Mouse (Mus musculus) forebrain, embryonic 14.5 days (tissue): ENCODE measurements around the gene Adgrg3. TPM values are rescaled to one million over a fixed set of nuclear protein-coding genes. Genes with fewer than 3 reads are reported as not detected.

ENCODE experiments used
- ATAC-seq: fragments of 200-750 bp; cut with Nextera tagmentation; 2 replicates; pipeline ENCODE4 v1.8.0; 2017; ENCODE audit warnings: mild to moderate bottlenecking, moderate library complexity
- DNase-seq: peaks from one replicate; pipeline ENCODE4 v3.0.0-alpha.2; 2015; ENCODE audit warnings: low spot score
- H3K27ac ChIP-seq: fragments of 300-500 bp; sonication (generic); 2 replicates; pipeline ENCODE4 v1.5.1; 2014; ENCODE audit warnings: low read depth, mild to moderate bottlenecking, control low read depth, low read length, moderate library complexity
- H3K27me3 ChIP-seq: fragments of 300-500 bp; sonication (generic); replicated peaks from 2 replicates; pipeline ENCODE4 v1.6.1; 2014; ENCODE audit warnings: low read length, control low read depth, mixed read lengths; ENCODE audit not compliant: control insufficient read depth, insufficient read depth
- H3K36me3 ChIP-seq: fragments of 300-500 bp; sonication (generic); 2 replicates; pipeline ENCODE4 v1.6.1; 2014; ENCODE audit warnings: low read length, control low read depth; ENCODE audit not compliant: control insufficient read depth, insufficient read depth
- H3K4me1 ChIP-seq: fragments of 300-500 bp; sonication (generic); 2 replicates; pipeline ENCODE4 v1.6.1; 2014; ENCODE audit warnings: antibody characterized with exemption, low read length, control low read depth; ENCODE audit not compliant: control insufficient read depth, insufficient read depth
- H3K4me2 ChIP-seq: fragments of 300-500 bp; sonication (generic); 2 replicates; pipeline ENCODE4 v1.6.1; 2014; ENCODE audit warnings: mild to moderate bottlenecking, control low read depth, low read length
- H3K4me3 ChIP-seq: fragments of 300-500 bp; sonication (generic); 2 replicates; pipeline ENCODE4 v1.5.1; 2014; ENCODE audit warnings: low read depth, low read length, control low read depth
- H3K9ac ChIP-seq: fragments of 300-500 bp; sonication (generic); 2 replicates; pipeline ENCODE4 v1.6.1; 2014; ENCODE audit warnings: mild to moderate bottlenecking, low read length, control low read depth, moderate library complexity
- H3K9me3 ChIP-seq: fragments of 300-500 bp; sonication (generic); replicated peaks from 2 replicates; pipeline ENCODE4 v1.6.1; 2016; ENCODE audit warnings: low read length, control low read depth, mixed read lengths; ENCODE audit not compliant: control insufficient read depth
- WGBS: fragments of 180-500 bp; shearing (Covaris S2); extraction: QIAGEN DNeasy Blood & Tissue Kit; methylation state at CpG from one replicate; pipeline ENCODE4 v1.1.7; 2014; 5-methylcytosine and 5-hydroxymethylcytosine counted together
- polyA plus RNA-seq: library from polyadenylated mRNA; unstranded; fragments of >200 nt; fragmentation: Nextera tagmentation; extraction: Ambion mirVana; gene quantifications from 2 replicates; pipeline ENCODE4 v1.2.1, GENCODE M21; 2014

Adgrg3 gene
- polyA plus RNA-seq, 1 experiment from 2014 or later = 1.2 TPM

DNA sequence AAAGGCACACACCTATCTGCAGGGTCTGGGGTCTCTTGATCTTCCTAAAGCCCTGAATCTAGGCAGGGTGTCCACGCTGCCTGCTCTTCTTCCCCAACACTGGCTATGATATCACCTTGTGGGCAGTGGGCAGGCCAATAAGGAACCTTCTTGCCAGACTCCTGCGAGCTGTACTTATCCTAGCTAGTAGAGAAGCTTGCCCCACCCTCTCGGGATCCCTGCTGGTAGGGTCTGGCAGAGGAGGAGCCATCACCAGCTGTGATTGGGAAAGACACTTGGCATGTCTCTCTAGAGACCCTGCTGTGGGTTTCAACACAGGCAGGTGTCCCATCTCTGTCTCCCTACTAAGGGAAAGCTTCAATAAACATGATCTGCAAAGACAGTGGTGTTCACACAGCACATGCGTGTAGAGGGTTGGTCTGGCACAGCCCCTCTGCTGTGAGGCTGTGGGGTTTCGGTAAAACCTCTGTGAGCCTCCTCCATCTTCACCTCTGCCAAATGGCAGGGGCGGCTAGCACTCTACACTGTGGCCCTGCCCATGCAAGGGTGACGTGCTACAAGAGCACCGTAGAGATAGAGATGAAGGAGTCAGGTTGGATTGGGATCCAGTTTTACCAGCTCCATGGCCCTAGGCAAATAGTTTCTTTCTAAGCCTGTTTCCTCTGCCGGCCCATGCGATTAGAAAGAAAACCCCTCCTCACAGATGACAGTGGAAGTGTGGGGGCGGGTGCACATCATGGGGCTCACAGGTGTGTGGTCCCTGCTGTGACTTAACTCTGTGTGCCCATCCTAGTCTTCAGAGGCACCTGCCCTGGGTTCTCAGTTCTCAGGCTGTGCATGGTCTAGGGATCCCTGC lies 26.7 kb upstream of the Adgrg3 start:
- peaks cover 57% of the 10 kb centered on the region for H3K4me1 ChIP-seq
- 79% methylated on average over 11 of the region's 11 CpGs for WGBS
- no peaks in the 10 kb centered on the region for H3K9me3 ChIP-seq
- no peak overlapping the region for H3K4me3 ChIP-seq
- H3K4me2 ChIP-seq = no peak overlapping the region
- H3K27me3 ChIP-seq = no peaks in the 10 kb centered on the region
- ATAC-seq (no peak), DNase-seq (no peak)
- H3K9ac ChIP-seq = no peak overlapping the region
- H3K36me3 ChIP-seq = no peaks in the 10 kb centered on the region
- H3K27ac ChIP-seq = peak overlapping the region; percentile 53; the same call in 1 of the 2 replicates

DNA sequence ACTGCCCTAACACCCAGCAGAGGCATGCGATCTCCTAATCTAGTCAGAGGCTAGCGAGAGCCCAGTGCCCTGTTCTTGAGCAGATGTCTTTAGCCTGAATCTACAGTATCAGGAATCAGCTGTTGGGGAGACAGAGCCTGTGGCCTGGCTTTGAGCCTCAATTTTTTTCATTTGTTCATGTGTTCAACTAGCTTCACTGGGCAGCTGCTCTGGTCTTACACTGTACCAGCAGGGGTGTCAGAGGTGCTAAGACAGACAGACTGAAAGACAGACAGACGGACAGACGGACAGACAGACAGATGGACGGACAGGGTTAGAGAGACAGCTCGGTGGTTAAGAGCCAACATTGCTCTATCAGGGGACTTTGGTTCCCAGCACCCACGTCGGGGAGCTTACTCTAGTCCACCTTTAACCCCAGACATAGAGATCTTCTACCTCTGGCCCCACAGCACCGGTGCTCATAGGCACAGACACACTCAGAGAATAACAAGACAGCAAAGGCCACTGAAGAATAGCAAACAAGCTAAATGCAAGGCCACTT lies 26.0 kb upstream of the Adgrg3 start:
- WGBS = 88% methylated on average over 9 of the region's 9 CpGs
- no peak for DNase-seq
- H3K4me1 ChIP-seq = peaks cover 51% of the 10 kb centered on the region
- H3K9ac ChIP-seq = no peak overlapping the region; the same call in 1 of the 2 replicates
- no peak overlapping the region for H3K4me3 ChIP-seq
- H3K27ac ChIP-seq = peak overlapping the region; percentile 97
- no peaks in the 10 kb centered on the region for H3K27me3 ChIP-seq
- no peak for ATAC-seq
- H3K9me3 ChIP-seq = no peaks in the 10 kb centered on the region
- H3K4me2 ChIP-seq = no peak overlapping the region
- H3K36me3 ChIP-seq = no peaks in the 10 kb centered on the region

DNA sequence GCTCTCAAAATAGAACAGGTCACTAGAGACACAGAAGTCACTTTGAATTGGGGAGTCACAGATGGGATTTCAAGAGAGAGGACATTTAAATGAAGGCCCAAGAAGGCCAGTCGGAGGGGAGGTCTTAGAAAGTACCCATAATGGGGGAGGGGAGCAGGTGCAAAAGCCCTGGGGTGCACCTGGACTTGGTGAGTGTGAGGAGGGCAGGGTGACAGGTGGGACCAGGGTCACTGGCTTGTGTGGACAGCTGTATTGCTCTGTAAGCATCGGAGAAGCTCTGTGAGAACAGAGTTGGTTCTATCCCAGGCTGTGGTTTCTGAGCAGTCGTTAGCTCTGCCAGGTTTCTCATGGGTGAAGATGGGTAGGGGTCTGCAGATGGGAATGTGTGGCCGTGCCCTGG lies 25.5 kb upstream of the Adgrg3 start:
- no peak for DNase-seq
- Histone ChIP-seq H3K27me3 (no peaks in the 10 kb centered on the region), H3K9me3 (no peaks in the 10 kb centered on the region), H3K4me3 (no peak overlapping the region), H3K36me3 (no peaks in the 10 kb centered on the region; the same call in 1 of the 2 replicates), H3K9ac (peak overlapping the region; percentile 40; the same call in 1 of the 2 replicates), H3K4me1 (peaks cover 49% of the 10 kb centered on the region), H3K4me2 (no peak overlapping the region), H3K27ac (peak overlapping the region; percentile 97)
- 64% methylated on average over 4 of the region's 4 CpGs for WGBS
- no peak for ATAC-seq

DNA sequence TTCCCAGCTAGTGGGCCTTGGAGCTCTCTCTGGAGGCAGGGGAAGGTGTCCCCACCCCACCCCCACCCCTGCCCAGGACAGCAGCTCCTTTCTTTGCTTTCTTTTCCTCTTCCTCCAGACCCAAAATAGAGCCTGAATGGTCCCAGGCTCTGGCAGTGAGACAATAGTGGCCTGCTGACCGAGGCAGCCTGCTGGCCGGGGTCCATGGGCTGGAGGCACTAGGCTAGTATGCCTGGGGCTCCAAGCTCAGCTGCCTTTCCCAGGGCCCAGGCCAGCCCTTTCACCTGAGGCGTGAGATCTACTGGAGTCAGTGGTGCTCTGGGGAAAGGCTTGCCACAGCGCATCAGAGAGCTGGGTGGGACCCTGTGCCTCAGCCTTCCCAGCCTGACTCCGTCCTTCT lies 25.0 kb upstream of the Adgrg3 start:
- Histone ChIP-seq H3K27ac (peak overlapping the region; percentile 97), H3K27me3 (no peaks in the 10 kb centered on the region), H3K9ac (peak overlapping the region; percentile 40), H3K9me3 (no peaks in the 10 kb centered on the region), H3K4me2 (0 out of 2 replicates have a peak overlapping the region, but pooled peaks have one; percentile 79), H3K4me1 (peaks cover 49% of the 10 kb centered on the region), H3K36me3 (peaks cover 5% of the 10 kb centered on the region; the same call in 1 of the 2 replicates), H3K4me3 (no peak overlapping the region)
- peak; percentile 66 for DNase-seq
- no peak for ATAC-seq
- 14% methylated on average over 5 of the region's 5 CpGs for WGBS

DNA sequence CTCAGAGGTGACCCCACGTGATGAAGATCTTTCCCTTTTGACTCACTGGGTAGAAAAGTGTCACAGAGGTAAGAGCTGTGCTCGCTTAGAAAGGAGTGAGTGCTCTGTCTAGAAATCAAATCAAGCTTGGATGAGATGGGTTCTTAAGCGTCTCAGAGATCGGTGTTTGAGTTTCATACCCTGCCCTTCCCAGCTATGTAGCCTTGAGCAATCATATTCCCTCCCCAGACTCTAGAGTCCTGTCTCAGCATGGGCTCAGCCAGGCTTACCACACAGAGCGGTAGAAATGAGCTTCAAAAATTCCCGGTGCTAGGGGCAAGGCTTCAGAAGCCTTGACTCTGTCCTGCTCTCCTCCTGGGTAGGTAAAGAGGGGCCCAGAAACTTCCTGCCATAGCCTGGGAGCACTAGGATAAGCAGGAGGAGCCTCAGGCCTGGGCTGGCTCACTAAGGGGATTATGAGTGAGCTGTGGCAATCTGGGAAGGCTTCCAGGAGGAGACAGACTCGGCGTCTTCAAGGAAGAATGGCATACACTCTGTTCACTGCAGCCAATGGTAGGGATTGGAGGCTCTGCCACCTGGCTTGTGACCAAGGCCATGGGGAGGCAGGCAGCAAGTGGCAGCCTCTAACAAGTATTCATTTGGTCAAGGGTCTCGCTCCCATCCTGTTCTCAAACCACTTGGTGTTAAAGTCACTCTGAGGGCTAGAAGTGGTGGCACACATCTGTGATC lies 24.3 kb upstream of the Adgrg3 start:
- peak overlapping the region; percentile 97 for H3K27ac ChIP-seq
- H3K27me3 ChIP-seq = no peaks in the 10 kb centered on the region
- H3K9ac ChIP-seq = peak overlapping the region; percentile 40; the same call in 1 of the 2 replicates
- H3K4me2 ChIP-seq = peak overlapping the region; percentile 79; the same call in 1 of the 2 replicates
- DNase-seq = peak; percentile 65
- H3K4me1 ChIP-seq = peaks cover 51% of the 10 kb centered on the region
- no peak overlapping the region for H3K4me3 ChIP-seq
- H3K36me3 ChIP-seq = peaks cover 9% of the 10 kb centered on the region; the same call in 1 of the 2 replicates
- ATAC-seq = no peak; the same call in 1 of the 2 replicates
- no peaks in the 10 kb centered on the region for H3K9me3 ChIP-seq
- 35% methylated on average over 9 of the region's 9 CpGs for WGBS

DNA sequence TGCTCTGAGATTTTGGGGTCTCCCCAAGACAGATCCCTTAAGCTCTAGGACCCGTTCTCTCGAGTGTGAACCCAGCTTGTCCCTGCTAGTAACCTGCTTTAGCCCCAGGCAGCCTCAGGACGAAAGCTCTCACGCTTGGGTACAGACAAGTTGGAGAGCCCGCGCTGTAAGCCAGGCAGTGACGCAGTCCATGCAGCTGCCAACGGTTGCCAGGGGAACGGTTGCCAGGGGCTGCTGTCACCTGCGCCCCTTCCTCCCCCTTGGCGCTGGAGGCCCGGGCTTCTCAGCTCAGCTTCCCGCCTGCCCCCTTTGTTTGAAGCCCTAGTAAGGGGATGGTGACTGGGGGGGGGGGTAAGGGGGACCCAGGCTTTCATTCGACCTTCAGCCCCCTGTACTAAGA lies 23.5 kb upstream of the Adgrg3 start:
- Histone ChIP-seq H3K9ac (peak overlapping the region; percentile 98), H3K36me3 (peaks cover 13% of the 10 kb centered on the region; the same call in 1 of the 2 replicates), H3K27ac (peak overlapping the region; percentile 97), H3K4me3 (peak overlapping the region; percentile 63), H3K4me2 (peak overlapping the region; percentile 79), H3K27me3 (no peaks in the 10 kb centered on the region), H3K9me3 (no peaks in the 10 kb centered on the region), H3K4me1 (peaks cover 59% of the 10 kb centered on the region)
- DNase-seq (peak; percentile 98), ATAC-seq (peak; percentile 92)
- WGBS = under 1% methylated on average over 14 of the region's 14 CpGs

DNA sequence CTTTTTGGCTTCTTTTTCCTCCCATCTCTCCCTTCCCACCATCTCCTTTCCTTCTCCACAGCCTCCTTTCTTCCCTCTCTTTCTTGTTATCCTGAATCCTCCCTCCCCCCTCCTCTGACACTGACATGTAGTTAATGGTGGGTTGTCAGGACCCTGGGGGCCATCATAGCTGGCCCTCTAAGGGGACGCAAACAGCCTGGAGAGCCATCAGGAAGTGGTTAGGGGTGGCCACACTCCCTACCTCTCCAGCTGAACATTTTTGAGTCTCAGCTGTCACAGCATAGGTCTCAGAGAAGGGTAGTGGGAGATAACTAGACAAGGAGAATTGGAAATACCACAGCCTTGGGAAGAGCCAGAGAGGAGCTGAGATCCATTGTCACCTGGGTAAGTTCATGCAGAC lies 23.0 kb upstream of the Adgrg3 start:
- Histone ChIP-seq H3K36me3 (peaks cover 15% of the 10 kb centered on the region; the same call in 1 of the 2 replicates), H3K4me3 (peak overlapping the region; percentile 63), H3K27ac (peak overlapping the region; percentile 97), H3K27me3 (no peaks in the 10 kb centered on the region), H3K9me3 (no peaks in the 10 kb centered on the region), H3K4me2 (peak overlapping the region; percentile 79), H3K9ac (peak overlapping the region; percentile 98), H3K4me1 (peaks cover 64% of the 10 kb centered on the region)
- WGBS = 4% methylated on average over 1 of the region's 1 CpGs
- DNase-seq = peak; percentile 46
- peak; percentile 30 for ATAC-seq

DNA sequence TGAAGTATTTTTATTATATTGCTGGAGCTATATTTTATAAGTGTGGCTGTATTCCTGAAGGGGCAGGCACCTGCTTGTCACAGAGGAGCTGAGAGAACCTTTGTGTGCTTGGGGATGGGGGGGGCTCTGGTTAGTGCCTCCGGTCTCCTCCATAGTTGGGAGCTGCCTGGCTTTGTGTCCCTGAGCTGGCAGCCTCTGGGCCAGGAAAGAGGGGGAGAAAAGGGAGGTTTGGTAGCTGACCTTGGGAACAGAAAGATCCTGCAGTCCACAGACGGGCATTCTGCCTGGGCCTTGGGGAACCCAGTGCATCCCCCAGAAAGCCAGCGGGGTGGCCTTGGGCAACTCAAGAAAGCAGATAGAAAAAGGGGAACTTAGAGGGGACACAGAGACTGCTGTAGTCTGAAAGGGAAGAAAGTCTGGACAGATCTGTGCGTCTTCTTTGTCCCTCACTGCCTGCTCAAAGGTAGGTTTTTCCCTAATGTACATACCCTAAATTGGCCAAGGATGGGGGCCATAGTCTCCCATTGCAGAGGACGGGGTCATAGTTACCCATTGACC lies 22.1 kb upstream of the Adgrg3 start:
- Histone ChIP-seq H3K36me3 (peaks cover 15% of the 10 kb centered on the region; the same call in 1 of the 2 replicates), H3K9ac (peak overlapping the region; percentile 98), H3K4me3 (peak overlapping the region; percentile 63), H3K27ac (peak overlapping the region; percentile 97), H3K4me2 (peak overlapping the region; percentile 79), H3K27me3 (no peaks in the 10 kb centered on the region), H3K9me3 (no peaks in the 10 kb centered on the region), H3K4me1 (peaks cover 71% of the 10 kb centered on the region)
- DNase-seq = peak; percentile 68
- no peak for ATAC-seq
- 17% methylated on average over 5 of the region's 5 CpGs for WGBS
